Mouse (Mus musculus) intestine, embryonic 15.5 days (tissue): ENCODE results near the gene Tmem145. TPM values are rescaled to one million over a fixed set of nuclear protein-coding genes. Genes with fewer than 3 reads are reported as not detected.
A peak's percentile ranks its signal among the peaks of the same experiment; 100 is the strongest.

Experiments
- ATAC-seq: fragments of 200-750 bp; cut with Nextera tagmentation; 2 replicates; pipeline ENCODE4 v1.8.0; 2017; ENCODE audit warnings: moderate TSS enrichment, moderate library complexity
- H3K27ac ChIP-seq: fragments of 300-500 bp; sonication (generic); 2 replicates; pipeline ENCODE4 v1.5.1; 2015; ENCODE audit warnings: mild to moderate bottlenecking, inconsistent platforms
- H3K27me3 ChIP-seq: fragments of 300-500 bp; sonication (generic); replicated peaks from 2 replicates; pipeline ENCODE4 v1.6.1; 2015; ENCODE audit warnings: inconsistent platforms
- H3K36me3 ChIP-seq: fragments of 300-500 bp; sonication (generic); 2 replicates; pipeline ENCODE4 v1.6.1; 2015; ENCODE audit warnings: inconsistent platforms
- H3K4me1 ChIP-seq: fragments of 300-500 bp; sonication (generic); replicated peaks from 2 replicates; pipeline ENCODE4 v1.6.1; 2015; ENCODE audit warnings: inconsistent platforms
- H3K4me2 ChIP-seq: fragments of 300-500 bp; sonication (generic); replicated peaks from 2 replicates; pipeline ENCODE4 v1.6.1; 2015; ENCODE audit warnings: mild to moderate bottlenecking, inconsistent platforms
- H3K4me3 ChIP-seq: fragments of 300-500 bp; sonication (generic); replicated peaks from 2 replicates; pipeline ENCODE4 v1.5.1; 2015; ENCODE audit warnings: inconsistent platforms
- H3K9ac ChIP-seq: fragments of 300-500 bp; sonication (generic); 2 replicates; pipeline ENCODE4 v1.6.1; 2015; ENCODE audit warnings: inconsistent platforms
- H3K9me3 ChIP-seq: fragments of 300-500 bp; sonication (generic); 2 replicates; pipeline ENCODE4 v1.6.1; 2016; ENCODE audit warnings: inconsistent platforms
- WGBS: fragments of 180-500 bp; shearing (Covaris S2); methylation state at CpG from one replicate; pipeline ENCODE4 v1.1.7; 2015; 5-methylcytosine and 5-hydroxymethylcytosine counted together
- polyA plus RNA-seq: library from polyadenylated mRNA; unstranded; fragments of >200 nt; fragmentation: Nextera tagmentation; extraction: Ambion mirVana; gene quantifications from 2 replicates; pipeline ENCODE4 v1.2.1, GENCODE M21; 2015

The Tmem145 gene
- polyA plus RNA-seq, 1 experiment from 2014 or later = 1.3 TPM

DNA sequence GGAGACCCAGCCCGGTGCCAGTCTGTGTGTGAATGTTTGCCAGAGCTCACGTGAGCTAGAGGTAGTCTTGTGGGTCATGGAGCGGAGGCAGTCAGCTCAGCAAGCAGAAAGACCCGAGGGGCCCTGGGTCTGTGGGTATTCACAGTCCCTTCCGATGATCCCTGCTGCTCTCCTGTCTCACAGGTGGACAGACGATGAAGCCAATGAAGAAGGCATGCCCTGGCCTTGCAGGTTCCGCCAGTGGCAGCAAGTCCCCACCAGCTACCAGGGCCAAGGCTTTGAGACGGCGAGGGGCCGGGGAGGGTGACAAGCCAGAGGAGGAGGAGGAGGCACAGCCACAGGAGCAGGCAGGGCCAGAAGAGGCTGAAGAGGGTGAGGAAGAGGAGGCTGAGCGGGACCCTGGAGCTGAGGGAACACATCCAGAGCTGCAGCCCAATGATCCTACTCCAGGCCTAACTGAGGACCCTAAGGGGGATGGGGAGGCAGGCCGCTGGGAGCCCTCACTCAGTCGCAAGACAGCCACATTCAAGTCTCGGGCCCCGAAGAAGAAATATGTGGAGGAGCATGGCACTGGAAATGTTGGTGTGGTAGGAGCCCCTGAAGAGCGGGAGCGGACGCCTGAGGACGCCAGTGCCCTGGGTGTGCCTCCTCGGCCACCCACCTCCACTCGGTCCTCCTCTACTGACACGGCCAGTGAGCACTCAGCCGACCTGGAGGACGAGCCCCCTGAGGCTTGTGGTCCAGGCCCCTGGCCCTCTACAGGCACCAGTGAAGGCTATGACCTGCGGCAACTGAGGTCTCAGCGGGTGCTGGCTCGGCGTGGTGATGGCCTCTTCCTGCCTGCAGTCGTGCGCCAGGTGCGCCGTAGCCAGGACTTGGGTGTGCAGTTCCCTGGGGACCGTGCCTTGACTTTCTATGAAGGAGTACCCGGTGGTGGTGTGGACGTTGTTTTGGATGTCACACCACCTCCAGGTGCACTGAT is 35.0 kb upstream of the Tmem145 start:
- 91% methylated on average over 35 of the region's 35 CpGs for WGBS
- no peak overlapping the region for H3K4me2 ChIP-seq
- H3K27me3 ChIP-seq = no peaks in the 10 kb centered on the region
- H3K4me3 ChIP-seq = no peak overlapping the region
- H3K27ac ChIP-seq = no peak overlapping the region
- peaks cover 41% of the 10 kb centered on the region for H3K4me1 ChIP-seq
- ATAC-seq = no peak
- no peak overlapping the region for H3K9ac ChIP-seq
- H3K9me3 ChIP-seq = no peaks in the 10 kb centered on the region
- H3K36me3 ChIP-seq = peaks cover 22% of the 10 kb centered on the region

DNA sequence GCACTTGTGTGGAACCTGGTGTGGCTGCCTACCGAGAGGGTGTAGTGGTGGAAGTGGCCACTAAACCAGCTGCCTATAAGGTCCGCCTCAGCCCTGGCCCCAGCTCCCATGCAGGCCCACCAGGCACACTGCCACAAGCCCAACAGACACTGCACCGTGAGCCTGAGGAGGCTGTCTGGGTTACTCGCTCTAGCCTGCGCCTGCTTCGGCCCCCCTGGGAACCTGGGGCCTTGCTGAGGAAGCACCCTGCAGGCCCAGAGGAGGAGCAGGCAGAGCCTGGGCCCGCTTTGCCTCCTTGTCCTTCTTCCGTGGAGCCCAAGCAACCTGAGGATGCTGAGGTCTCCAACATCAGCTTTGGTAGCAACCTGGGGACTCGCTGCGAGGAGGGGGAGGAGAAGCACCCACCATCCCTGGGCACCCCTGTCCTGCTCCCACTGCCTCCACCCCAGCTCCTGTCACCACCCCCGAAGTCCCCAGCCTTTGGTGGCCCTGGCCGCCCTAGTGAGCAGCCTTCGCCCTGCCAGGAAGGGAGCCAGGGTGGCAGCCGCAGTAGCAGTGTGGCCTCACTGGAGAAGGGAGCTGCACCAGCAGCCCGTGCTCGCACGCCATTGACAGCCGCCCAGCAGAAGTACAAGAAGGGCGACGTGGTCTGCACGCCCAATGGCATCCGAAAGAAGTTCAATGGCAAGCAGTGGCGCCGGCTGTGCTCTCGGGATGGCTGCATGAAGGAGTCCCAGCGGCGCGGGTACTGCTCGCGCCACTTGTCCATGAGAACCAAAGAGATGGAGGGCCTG is 34.1 kb upstream of the Tmem145 start:
- WGBS = 88% methylated on average over 30 of the region's 30 CpGs
- H3K9ac ChIP-seq = no peak overlapping the region
- H3K36me3 ChIP-seq = peaks cover 22% of the 10 kb centered on the region
- ATAC-seq = no peak
- no peak overlapping the region for H3K27ac ChIP-seq
- H3K9me3 ChIP-seq = no peaks in the 10 kb centered on the region
- no peak overlapping the region for H3K4me3 ChIP-seq
- no peak overlapping the region for H3K4me2 ChIP-seq
- H3K27me3 ChIP-seq = no peaks in the 10 kb centered on the region
- H3K4me1 ChIP-seq = peaks cover 44% of the 10 kb centered on the region

DNA sequence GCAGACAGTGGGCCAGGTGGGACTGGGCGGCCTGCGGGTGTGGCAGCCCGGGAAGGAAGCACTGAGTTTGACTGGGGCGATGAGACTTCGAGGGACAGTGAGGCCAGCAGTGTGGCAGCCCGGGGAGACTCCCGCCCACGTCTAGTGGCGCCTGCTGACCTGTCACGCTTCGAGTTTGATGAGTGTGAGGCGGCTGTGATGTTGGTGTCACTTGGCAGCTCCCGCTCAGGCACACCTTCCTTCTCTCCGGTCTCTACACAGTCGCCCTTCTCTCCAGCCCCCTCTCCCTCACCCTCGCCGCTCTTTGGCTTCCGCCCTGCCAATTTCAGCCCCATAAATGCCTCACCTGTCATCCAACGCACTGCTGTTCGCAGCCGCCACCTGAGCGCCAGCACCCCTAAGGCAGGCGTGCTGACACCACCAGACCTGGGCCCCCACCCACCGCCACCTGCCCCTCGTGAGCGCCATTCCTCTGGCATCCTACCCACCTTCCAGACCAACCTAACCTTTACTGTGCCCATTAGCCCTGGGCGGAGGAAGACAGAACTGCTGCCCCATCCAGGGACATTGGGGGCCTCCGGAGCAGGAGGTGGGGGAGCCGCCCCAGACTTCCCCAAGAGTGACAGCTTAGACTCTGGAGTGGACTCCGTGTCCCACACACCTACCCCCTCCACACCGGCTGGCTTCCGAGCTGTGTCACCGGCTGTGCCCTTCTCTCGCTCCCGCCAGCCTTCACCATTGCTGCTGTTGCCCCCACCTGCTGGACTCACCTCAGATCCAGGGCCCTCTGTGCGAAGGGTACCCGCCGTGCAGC is 33.3 kb upstream of the Tmem145 start:
- no peak overlapping the region for H3K4me2 ChIP-seq
- no peak for ATAC-seq
- H3K36me3 ChIP-seq = peaks cover 22% of the 10 kb centered on the region
- no peaks in the 10 kb centered on the region for H3K27me3 ChIP-seq
- no peak overlapping the region for H3K4me3 ChIP-seq
- no peak overlapping the region for H3K27ac ChIP-seq
- no peaks in the 10 kb centered on the region for H3K9me3 ChIP-seq
- H3K9ac ChIP-seq = no peak overlapping the region
- H3K4me1 ChIP-seq = peaks cover 45% of the 10 kb centered on the region
- WGBS = 88% methylated on average over 38 of the region's 38 CpGs

- Histone ChIP-seq H3K27ac (no peak overlapping the region), H3K4me2 (no peak overlapping the region), H3K9me3 (no peaks in the 10 kb centered on the region), H3K36me3 (peaks cover 22% of the 10 kb centered on the region), H3K4me1 (peaks cover 49% of the 10 kb centered on the region), H3K27me3 (no peaks in the 10 kb centered on the region), H3K4me3 (no peak overlapping the region), H3K9ac (no peak overlapping the region)
- no peak for ATAC-seq
- WGBS = 86% methylated on average over 22 of the region's 22 CpGs
Observed at GRCm38 (mm10) chr7:25273259-25274241, 32.4 kb upstream of the Tmem145 start.

- H3K9me3 ChIP-seq = no peaks in the 10 kb centered on the region
- H3K4me1 ChIP-seq = peaks cover 43% of the 10 kb centered on the region
- WGBS = 45% methylated on average over 5 of the region's 5 CpGs
- H3K9ac ChIP-seq = 0 out of 2 replicates have a peak overlapping the region, but pooled peaks have one; percentile 24
- H3K4me2 ChIP-seq = no peak overlapping the region
- H3K27ac ChIP-seq = no peak overlapping the region
- peaks cover 22% of the 10 kb centered on the region for H3K36me3 ChIP-seq
- ATAC-seq = no peak
- H3K27me3 ChIP-seq = no peaks in the 10 kb centered on the region
- H3K4me3 ChIP-seq = no peak overlapping the region
Observed at GRCm38 (mm10) chr7:25274571-25274970, 31.3 kb upstream of the Tmem145 start.

DNA sequence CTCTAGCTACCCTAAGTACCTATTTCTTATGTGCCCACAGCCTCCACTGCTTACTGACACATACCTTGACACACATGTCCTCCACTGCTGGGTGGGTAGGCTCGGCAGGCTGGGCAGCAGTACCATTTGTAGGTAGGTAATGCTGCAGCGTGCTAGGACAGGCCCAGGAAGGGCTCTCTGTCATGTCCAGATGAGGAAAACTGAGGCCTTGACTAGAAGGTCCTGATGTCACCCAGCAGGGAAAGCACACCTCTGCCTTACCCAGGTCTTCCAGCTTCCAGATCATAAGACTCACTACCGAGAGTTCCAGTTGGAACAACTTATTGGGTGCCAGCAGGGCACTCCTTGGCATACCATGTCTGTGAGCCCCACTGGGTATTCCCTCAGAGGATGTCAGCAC is 30.9 kb upstream of the Tmem145 start:
- WGBS = 93% methylated on average over 3 of the region's 3 CpGs
- peak overlapping the region; percentile 24; the same call in 1 of the 2 replicates for H3K9ac ChIP-seq
- H3K27me3 ChIP-seq = no peaks in the 10 kb centered on the region

DNA sequence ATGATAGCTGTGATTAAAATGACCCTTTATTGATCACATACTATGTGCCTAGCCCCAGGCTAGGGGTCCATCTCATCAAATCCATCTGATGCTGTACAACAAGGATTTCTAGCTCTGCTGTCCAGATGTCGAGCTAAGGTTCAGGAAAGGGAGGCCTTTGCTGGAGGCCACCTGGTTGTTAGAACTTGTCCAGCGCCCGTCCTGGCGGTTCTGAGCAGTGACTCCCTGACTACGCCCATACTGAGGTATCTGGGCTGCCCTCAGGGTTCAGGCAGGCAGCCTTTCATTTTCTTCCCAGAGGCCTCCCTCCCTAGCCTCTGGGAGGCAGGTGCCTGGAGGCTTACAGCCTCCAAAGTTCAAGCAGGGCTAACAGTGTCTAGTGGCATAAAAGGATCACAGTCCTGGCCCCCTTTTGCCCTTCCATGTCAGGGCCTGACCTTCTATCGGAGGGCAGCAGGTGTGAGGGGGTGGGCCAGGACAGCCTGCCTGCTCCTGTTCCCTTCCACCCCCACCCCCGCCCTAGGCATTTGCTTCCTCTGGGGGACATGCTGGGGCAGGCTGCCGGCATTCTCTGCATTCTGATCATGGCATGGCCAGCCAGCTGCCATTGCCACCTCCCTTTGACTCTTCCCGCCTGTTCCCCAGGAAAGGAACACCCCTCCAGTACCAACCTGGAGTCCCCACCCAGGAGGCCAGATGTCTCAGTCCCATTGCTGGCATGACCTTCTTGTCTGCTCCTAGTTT is 30.2 kb upstream of the Tmem145 start:
- WGBS = 52% methylated on average over 9 of the region's 9 CpGs
- Histone ChIP-seq H3K4me2 (no peak overlapping the region), H3K4me3 (no peak overlapping the region), H3K9me3 (no peaks in the 10 kb centered on the region), H3K27me3 (no peaks in the 10 kb centered on the region), H3K27ac (no peak overlapping the region), H3K4me1 (peaks cover 51% of the 10 kb centered on the region), H3K36me3 (peaks cover 22% of the 10 kb centered on the region), H3K9ac (peak overlapping the region; percentile 15; the same call in 1 of the 2 replicates)
- ATAC-seq = no peak

More for the DNA sequence above, 30.9 kb upstream of the Tmem145 start:
- ATAC-seq = no peak
- Histone ChIP-seq H3K4me1 (peaks cover 44% of the 10 kb centered on the region), H3K9me3 (no peaks in the 10 kb centered on the region), H3K4me3 (no peak overlapping the region), H3K4me2 (no peak overlapping the region), H3K36me3 (peaks cover 22% of the 10 kb centered on the region), H3K27ac (no peak overlapping the region)

GRCm38 (mm10) chr7:25277405-25277804 is 28.5 kb upstream of the Tmem145 start:
- peak overlapping the region; percentile 68 for H3K9ac ChIP-seq
- no peak for ATAC-seq
- H3K4me1 ChIP-seq = peaks cover 61% of the 10 kb centered on the region

GRCm38 (mm10) chr7:25277998-25278340 is 27.9 kb upstream of the Tmem145 start:
- Histone ChIP-seq H3K4me1 (peaks cover 62% of the 10 kb centered on the region), H3K9me3 (no peaks in the 10 kb centered on the region), H3K36me3 (peaks cover 7% of the 10 kb centered on the region; the same call in 1 of the 2 replicates)

More at GRCm38 (mm10) chr7:25277405-25277804, 28.5 kb upstream of the Tmem145 start:
- Histone ChIP-seq H3K27ac (peak overlapping the region; percentile 98; the same call in 1 of the 2 replicates), H3K4me3 (no peak overlapping the region), H3K27me3 (no peaks in the 10 kb centered on the region), H3K36me3 (peaks cover 8% of the 10 kb centered on the region; the same call in 1 of the 2 replicates), H3K9me3 (no peaks in the 10 kb centered on the region), H3K4me2 (peak overlapping the region; percentile 92)
- WGBS = 81% methylated on average over 4 of the region's 4 CpGs

GRCm38 (mm10) chr7:25278341-25279075 is 27.4 kb upstream of the Tmem145 start:
- ATAC-seq = peak; percentile 70
- peak overlapping the region; percentile 68 for H3K9ac ChIP-seq
- peaks cover 64% of the 10 kb centered on the region for H3K4me1 ChIP-seq
- H3K36me3 ChIP-seq = peaks cover 2% of the 10 kb centered on the region; the same call in 1 of the 2 replicates
- H3K4me3 ChIP-seq = peak overlapping the region; percentile 76
- peak overlapping the region; percentile 92 for H3K4me2 ChIP-seq
- peak overlapping the region; percentile 98 for H3K27ac ChIP-seq
- no peaks in the 10 kb centered on the region for H3K27me3 ChIP-seq
- under 1% methylated on average over 52 of the region's 60 CpGs for WGBS
- H3K9me3 ChIP-seq = no peaks in the 10 kb centered on the region

More at GRCm38 (mm10) chr7:25277998-25278340, 27.9 kb upstream of the Tmem145 start:
- WGBS = 11% methylated on average over 4 of the region's 4 CpGs
- H3K4me3 ChIP-seq = peak overlapping the region; percentile 76
- H3K27me3 ChIP-seq = no peaks in the 10 kb centered on the region
- no peak for ATAC-seq
- H3K9ac ChIP-seq = peak overlapping the region; percentile 68
- H3K4me2 ChIP-seq = peak overlapping the region; percentile 92
- H3K27ac ChIP-seq = peak overlapping the region; percentile 98
